ENCODE assay signal across 36 mouse cellular contexts in genomic region chr14:51237488-51237887, GRCm38 (mm10). TPM values are rescaled to one million over a fixed set of nuclear protein-coding genes. Genes with fewer than 3 reads are reported as not detected.
"Had no signal": no experiment of that assay in that cellular context is flagged by ENCODE, and none has a peak within 500 bp of the region (broad histone marks: within the 10 kb centered on the region; RNA-seq: fewer than 3 reads in every experiment).

No protein-coding gene starts in this region.

RNA-seq across cellular contexts. Expression of gene Rnase2a, which starts 18.4 kb away (rescaled TPM):
- total RNA-seq: heart, postnatal 10 days; heart, postnatal 25 days; heart, postnatal 4 days; hindbrain, postnatal 0 days; layer of hippocampus, adult 18-20 months; layer of hippocampus, adult 8-10 months; layer of hippocampus, postnatal 14 days; layer of hippocampus, postnatal 36 days; left cerebral cortex, adult 18-20 months; left cerebral cortex, adult 8-10 months; left cerebral cortex, postnatal 10 days; left cerebral cortex, postnatal 25 days; left cerebral cortex, postnatal 4 days had no signal
- polyA plus RNA-seq: heart, embryonic 10.5 days; heart, embryonic 12.5 days; heart, embryonic 14.5 days; heart, embryonic 16.5 days; hindbrain, embryonic 11.5 days; hindbrain, embryonic 13.5 days; hindbrain, embryonic 15.5 days; hindbrain, postnatal 0 days; intestine, embryonic 14.5 days; intestine, embryonic 16.5 days; kidney, adult 2 months; kidney, embryonic 15.5 days; kidney, postnatal 0 days; large intestine, adult 2 months; limb, embryonic 11.5 days; limb, embryonic 13.5 days; limb, embryonic 15.5 days had no signal

RNA-seq across cellular contexts. Expression of gene Ear14, which starts 34.3 kb away (rescaled TPM):
- total RNA-seq: gastrocnemius, adult 18-20 months; gastrocnemius, adult 8-10 months; gastrocnemius, postnatal 14 days; gastrocnemius, postnatal 36 days; heart, adult 18-20 months; heart, adult 8-10 months; heart, postnatal 10 days; heart, postnatal 25 days; heart, postnatal 4 days; hindbrain, postnatal 0 days; layer of hippocampus, adult 18-20 months; layer of hippocampus, adult 8-10 months; layer of hippocampus, postnatal 14 days; left cerebral cortex, adult 18-20 months; left cerebral cortex, adult 8-10 months; left cerebral cortex, postnatal 10 days; left cerebral cortex, postnatal 25 days; left cerebral cortex, postnatal 4 days had no signal
- polyA plus RNA-seq: gonadal fat pad, adult 2 months; heart, embryonic 10.5 days; heart, embryonic 12.5 days; heart, embryonic 14.5 days; heart, embryonic 16.5 days; hindbrain, embryonic 11.5 days; hindbrain, embryonic 13.5 days; hindbrain, embryonic 15.5 days; hindbrain, postnatal 0 days; intestine, embryonic 14.5 days; intestine, embryonic 16.5 days; kidney, adult 2 months; kidney, embryonic 15.5 days; kidney, postnatal 0 days; large intestine, adult 2 months; limb, embryonic 11.5 days; limb, embryonic 13.5 days; limb, embryonic 15.5 days had no signal

RNA-seq across cellular contexts. Expression of gene Ang2, which starts 38.5 kb away (rescaled TPM):
- total RNA-seq: gastrocnemius, adult 18-20 months; gastrocnemius, adult 8-10 months; gastrocnemius, postnatal 14 days; gastrocnemius, postnatal 36 days; heart, adult 18-20 months; heart, adult 8-10 months; heart, postnatal 10 days; heart, postnatal 25 days; heart, postnatal 4 days; hindbrain, postnatal 0 days; layer of hippocampus, adult 18-20 months; layer of hippocampus, adult 8-10 months; layer of hippocampus, postnatal 14 days; layer of hippocampus, postnatal 36 days; left cerebral cortex, adult 18-20 months; left cerebral cortex, postnatal 10 days; left cerebral cortex, postnatal 25 days; left cerebral cortex, postnatal 4 days had no signal
- polyA plus RNA-seq: gonadal fat pad, adult 2 months; heart, embryonic 10.5 days; heart, embryonic 12.5 days; heart, embryonic 14.5 days; heart, embryonic 16.5 days; hindbrain, embryonic 11.5 days; hindbrain, embryonic 13.5 days; hindbrain, embryonic 15.5 days; hindbrain, postnatal 0 days; intestine, embryonic 14.5 days; intestine, embryonic 16.5 days; kidney, adult 2 months; kidney, embryonic 15.5 days; kidney, postnatal 0 days; large intestine, adult 2 months; limb, embryonic 11.5 days; limb, embryonic 13.5 days; limb, embryonic 15.5 days had no signal
